ENCODE assay signal across 8 mouse cellular contexts in the genomic region with DNA sequence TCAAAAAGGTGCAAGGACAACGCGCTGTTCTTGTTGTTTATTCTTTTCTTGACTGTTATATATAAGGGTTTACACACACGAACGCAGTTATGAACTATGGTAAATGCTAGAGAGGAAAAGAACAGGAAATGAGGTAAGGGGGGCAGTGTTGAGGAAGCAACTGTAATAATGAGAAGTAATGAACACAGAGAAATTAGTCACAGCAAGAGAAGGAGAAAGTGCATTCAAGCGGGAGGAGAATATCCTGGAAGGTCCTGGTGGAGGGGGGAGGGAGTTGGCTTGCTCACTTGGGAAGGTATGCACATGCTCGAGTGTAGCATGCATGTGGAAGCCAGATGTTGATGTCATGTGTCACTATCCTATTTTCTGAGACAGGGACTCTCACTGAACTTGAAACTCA. TPM values are rescaled to one million over a fixed set of nuclear protein-coding genes. Genes with fewer than 3 reads are reported as not detected.
DNase-seq lines count a peak whose midpoint lies in the region; ATAC-seq and TF ChIP-seq lines count a peak whose summit lies in the region.

No protein-coding gene starts in this region.

- H3K4me2 ChIP-seq in hindbrain, embryonic 14.5 days (replicated peaks): no peak overlapping the region
- no peak overlapping the region for H3K4me2 ChIP-seq in hindbrain, postnatal 0 days (ENCODE audit: low read depth, low read length)

- no peaks in the 10 kb centered on the region for H3K9me3 ChIP-seq in hindbrain, embryonic 14.5 days (ENCODE audit: control insufficient read depth, low read length)
- no peaks in the 10 kb centered on the region for H3K9me3 ChIP-seq in hindbrain, postnatal 0 days (ENCODE audit: low read length)

- 0 out of 2 replicates have a peak overlapping the region, but pooled peaks have one; percentile 28 for H3K27ac ChIP-seq in hindbrain, embryonic 14.5 days
- H3K27ac ChIP-seq in hindbrain, postnatal 0 days: no peak overlapping the region

- no peak for DNase-seq in hindbrain, embryonic 14.5 days (ENCODE audit: low spot score)
- no peak for DNase-seq in hindbrain, postnatal 0 days (ENCODE audit: low spot score)
- peak; percentile 87 for DNase-seq in 3T3-L1 (ENCODE audit: low read depth, low spot score)
- DNase-seq in induced T-regulatory cell, adult 2 months (ENCODE audit: low read depth): peak; percentile 40
- DNase-seq in spleen, postnatal 14 days (ENCODE audit: low spot score in 2 of 2): no peak
- DNase-seq in B cell, adult 2 months: no peak
- no peak for DNase-seq in gastrocnemius, adult 8-10 months (ENCODE audit: low spot score in 2 of 2)

- H3K4me3 ChIP-seq in hindbrain, embryonic 14.5 days (replicated peaks; ENCODE audit: low read length): no peak overlapping the region
- no peak overlapping the region for H3K4me3 ChIP-seq in hindbrain, postnatal 0 days (ENCODE audit: low read length)

- ATAC-seq in hindbrain, embryonic 14.5 days (ENCODE audit: low FRiP score): no peak
- ATAC-seq in hindbrain, postnatal 0 days: no peak
- peak; percentile 58; the same call in 1 of the 2 replicates for ATAC-seq in common myeloid progenitor, adult 5-6 weeks (replicated peaks; ENCODE audit: low read depth, poor library complexity, severe bottlenecking)

- no peaks in the 10 kb centered on the region for H3K27me3 ChIP-seq in hindbrain, embryonic 14.5 days (ENCODE audit: control insufficient read depth, insufficient read depth, low read length)
- no peaks in the 10 kb centered on the region for H3K27me3 ChIP-seq in hindbrain, postnatal 0 days (ENCODE audit: insufficient read depth, low read length)

- H3K9ac ChIP-seq in hindbrain, embryonic 14.5 days: no peak overlapping the region
- H3K9ac ChIP-seq in hindbrain, postnatal 0 days (replicated peaks; ENCODE audit: low read length): no peak overlapping the region

- WGBS in hindbrain, embryonic 14.5 days: 71% methylated on average over 6 of the region's 6 CpGs
- 74% methylated on average over 6 of the region's 6 CpGs for WGBS in hindbrain, postnatal 0 days

- no peak for TF ChIP-seq CTCF in hindbrain, postnatal 0 days (IDR thresholded peaks at IDR 0.05; ENCODE audit: low read depth)

- H3K36me3 ChIP-seq in hindbrain, embryonic 14.5 days (replicated peaks; ENCODE audit: control insufficient read depth, insufficient read depth): no peaks in the 10 kb centered on the region
- no peaks in the 10 kb centered on the region for H3K36me3 ChIP-seq in hindbrain, postnatal 0 days (ENCODE audit: insufficient read depth, low read length)

- peaks cover 11% of the 10 kb centered on the region; the same call in 1 of the 2 replicates for H3K4me1 ChIP-seq in hindbrain, embryonic 14.5 days (replicated peaks; ENCODE audit: control insufficient read depth, insufficient read depth, low read length)
- no peaks in the 10 kb centered on the region for H3K4me1 ChIP-seq in hindbrain, postnatal 0 days (ENCODE audit: insufficient read depth, low read length)

RNA-seq across cellular contexts. Expression of a gene that starts 39.9 kb away (rescaled TPM):
- 64.2 and 64.9 TPM in 2 replicates for polyA plus RNA-seq in hindbrain, embryonic 14.5 days (2014; fragmentation: Nextera tagmentation; extraction: Ambion mirVana)
- 39.0 and 66.2 TPM in 2 replicates for total RNA-seq in hindbrain, postnatal 0 days (2014; rRNA removed)
- 59.2 and 69.7 TPM in 2 replicates for polyA plus RNA-seq in hindbrain, postnatal 0 days (2015; fragmentation: Nextera tagmentation; extraction: Ambion mirVana)
- total RNA-seq in common myeloid progenitor, adult 5-6 weeks (2017): 18.5 and 33.5 TPM in 2 replicates
- 10 to 100 TPM; 10.2 to 19.1 (median 16.0) TPM for total RNA-seq in gastrocnemius, adult 8-10 months (2022)

Comparison
In these comparisons a context has a peak if more than half of its experiments do, and no peak if none do; other contexts are left out.
1. DNase-seq: peak in 3T3-L1 (single experiment) and induced T-regulatory cell, adult 2 months (single experiment); none in hindbrain, embryonic 14.5 days (single experiment), hindbrain, postnatal 0 days (single experiment), spleen, postnatal 14 days (0 of 2), B cell, adult 2 months (0 of 2) and gastrocnemius, adult 8-10 months (0 of 2).